13 mouse cellular contexts compared by ENCODE assay signal in genomic region chr5:117441242-117441842, GRCm38 (mm10). TPM values are rescaled to one million over a fixed set of nuclear protein-coding genes. Genes with fewer than 3 reads are reported as not detected.
DNase-seq lines count a peak whose midpoint lies in the region; ATAC-seq and TF ChIP-seq lines count a peak whose summit lies in the region.
"Had no signal": no experiment of that assay in that cellular context is flagged by ENCODE, and none has a peak within 500 bp of the region (broad histone marks: within the 10 kb centered on the region; RNA-seq: fewer than 3 reads in every experiment).

No protein-coding gene starts in this region.

- H3K4me2 ChIP-seq in hindbrain, embryonic 12.5 days (replicated peaks): peak overlapping the region; percentile 35
- H3K4me2 ChIP-seq in midbrain, embryonic 14.5 days (ENCODE audit: low read length): peak overlapping the region; percentile 41
- H3K4me2 ChIP-seq: lung, embryonic 15.5 days had no signal

- peaks cover 14% of the 10 kb centered on the region for H3K27me3 ChIP-seq in E14TG2a.4 (ENCODE audit: insufficient read depth, low read length)
- H3K27me3 ChIP-seq in hindbrain, embryonic 12.5 days: no peaks in the 10 kb centered on the region
- no peaks in the 10 kb centered on the region for H3K27me3 ChIP-seq in midbrain, embryonic 14.5 days (ENCODE audit: control insufficient read depth, insufficient read depth, low read length)
- H3K27me3 ChIP-seq: CH12.LX; lung, embryonic 15.5 days had no signal

- 0 out of 2 replicates have a peak, but pooled peaks cover 5% of the 10 kb centered on the region for H3K9me3 ChIP-seq in E14TG2a.4 (ENCODE audit: low read length)
- no peaks in the 10 kb centered on the region for H3K9me3 ChIP-seq in hindbrain, embryonic 12.5 days (replicated peaks)
- H3K9me3 ChIP-seq in midbrain, embryonic 14.5 days (ENCODE audit: control insufficient read depth, low read length): no peaks in the 10 kb centered on the region
- H3K9me3 ChIP-seq: lung, embryonic 15.5 days had no signal

- ATAC-seq in hindbrain, embryonic 12.5 days (ENCODE audit: low FRiP score): peak; percentile 77
- ATAC-seq in midbrain, embryonic 14.5 days (ENCODE audit: low FRiP score, low TSS enrichment): peak; percentile 43; the same call in 1 of the 2 replicates

- H3K4me3 ChIP-seq in E14TG2a.4 (replicated peaks; ENCODE audit: low read length): peak overlapping the region; percentile 35
- H3K4me3 ChIP-seq in hindbrain, embryonic 12.5 days: no peak overlapping the region
- no peak overlapping the region for H3K4me3 ChIP-seq in midbrain, embryonic 14.5 days (replicated peaks; ENCODE audit: low read depth, low read length)
- H3K4me3 ChIP-seq: erythroblast, embryonic 14.5 days; lung, embryonic 15.5 days had no signal

- DNase-seq in brain, adult 2 months (ENCODE audit: low read depth, low spot score): peak; percentile 23
- DNase-seq in midbrain, embryonic 14.5 days: peak; percentile 79
- DNase-seq in frontal cortex, adult 2 months (ENCODE audit: extremely low spot score in 1 of 2, low spot score in 1 of 2): no peak
- no peak for DNase-seq in frontal cortex, postnatal 10 days (ENCODE audit: low spot score in 2 of 2)
- DNase-seq in left cerebral cortex, adult 8-10 months (ENCODE audit: low spot score in 2 of 2): no peak
- DNase-seq: cerebellum, postnatal 14 days; kidney, postnatal 4 days; thymus, postnatal 25 days had no signal

- H3K36me3 ChIP-seq in E14TG2a.4 (ENCODE audit: insufficient read depth, low read length): no peaks in the 10 kb centered on the region
- no peaks in the 10 kb centered on the region for H3K36me3 ChIP-seq in hindbrain, embryonic 12.5 days
- no peaks in the 10 kb centered on the region for H3K36me3 ChIP-seq in midbrain, embryonic 14.5 days (ENCODE audit: control insufficient read depth, insufficient read depth, low read length)
- H3K36me3 ChIP-seq: lung, embryonic 15.5 days had no signal

- WGBS in hindbrain, embryonic 12.5 days: 32% methylated on average over 18 of the region's 18 CpGs
- WGBS in midbrain, embryonic 14.5 days: 6% methylated on average over 18 of the region's 18 CpGs

- TF ChIP-seq CTCF in E14TG2a.4 (conservative IDR thresholded peaks at IDR 0.05; ENCODE audit: low read length): no peak

- peak overlapping the region; percentile 79 for H3K27ac ChIP-seq in hindbrain, embryonic 12.5 days
- H3K27ac ChIP-seq in midbrain, embryonic 14.5 days (replicated peaks; ENCODE audit: low read depth, low read length): peak overlapping the region; percentile 85
- H3K27ac ChIP-seq: lung, embryonic 15.5 days had no signal

- H3K4me1 ChIP-seq in E14TG2a.4 (replicated peaks; ENCODE audit: low read depth, low read length): peaks cover 31% of the 10 kb centered on the region
- H3K4me1 ChIP-seq in hindbrain, embryonic 12.5 days: peaks cover 14% of the 10 kb centered on the region
- peaks cover 20% of the 10 kb centered on the region for H3K4me1 ChIP-seq in midbrain, embryonic 14.5 days (ENCODE audit: control insufficient read depth, insufficient read depth, low read length)
- H3K4me1 ChIP-seq: lung, embryonic 15.5 days had no signal

- 0 out of 2 replicates have a peak overlapping the region, but pooled peaks have one; percentile 8 for H3K9ac ChIP-seq in hindbrain, embryonic 12.5 days
- peak overlapping the region; percentile 34; the same call in 1 of the 2 replicates for H3K9ac ChIP-seq in midbrain, embryonic 14.5 days (replicated peaks; ENCODE audit: low read length)
- H3K9ac ChIP-seq: lung, embryonic 15.5 days had no signal

RNA-seq across cellular contexts. Expression of gene Ksr2, which starts 27.5 kb away (rescaled TPM):
- polyA plus RNA-seq in hindbrain, embryonic 12.5 days (2016; fragmentation: Nextera tagmentation; extraction: Ambion mirVana): 3.9 and 4.4 TPM in 2 replicates
- 6.5 and 8.1 TPM in 2 replicates for polyA plus RNA-seq in midbrain, embryonic 14.5 days (2014; fragmentation: Nextera tagmentation; extraction: Ambion mirVana)
- polyA plus RNA-seq in frontal cortex, adult 2 months (2012; rRNA removed): 9.1 and 9.4 TPM in 2 replicates
- total RNA-seq in left cerebral cortex, adult 8-10 months (2022): 10 to 100 TPM; 40.3 to 43.9 (median 41.3) TPM
- polyA plus RNA-seq: erythroblast, embryonic 14.5 days had no signal

RNA-seq across cellular contexts. Expression of gene Rfc5, which starts 52.5 kb away (rescaled TPM):
- polyA plus RNA-seq in hindbrain, embryonic 12.5 days (2016; fragmentation: Nextera tagmentation; extraction: Ambion mirVana): 55.3 and 62.2 TPM in 2 replicates
- 23.0 and 30.7 TPM in 2 replicates for polyA plus RNA-seq in midbrain, embryonic 14.5 days (2014; fragmentation: Nextera tagmentation; extraction: Ambion mirVana)
- 15.4 and 15.6 TPM in 2 replicates for polyA plus RNA-seq in frontal cortex, adult 2 months (2012; rRNA removed)
- total RNA-seq in left cerebral cortex, adult 8-10 months (2022): 10 to 100 TPM; 11.6 to 18.0 (median 16.3) TPM

Comparison
In these comparisons a context has a peak if more than half of its experiments do, and no peak if none do; other contexts are left out.
1. DNase-seq: peak in brain, adult 2 months (single experiment) and midbrain, embryonic 14.5 days (single experiment); none in frontal cortex, adult 2 months (0 of 2), frontal cortex, postnatal 10 days (0 of 2) and left cerebral cortex, adult 8-10 months (0 of 2).